Mouse (Mus musculus) spleen, postnatal 10 days (tissue): Measurements from ENCODE around the gene Naa30.
"Not testable (repeated sequence)": the region's sequence is repeated elsewhere in the genome, so short reads cannot be mapped to it uniquely, and the experiment has no call there.

ENCODE experiments used
- DNase-seq, 2 experiments: peaks; one replicate each; pipeline ENCODE4 v3.0.0; 2021 to 2022; ENCODE audit warnings: low spot score in 2 of 2

Gene Naa30

DNA sequence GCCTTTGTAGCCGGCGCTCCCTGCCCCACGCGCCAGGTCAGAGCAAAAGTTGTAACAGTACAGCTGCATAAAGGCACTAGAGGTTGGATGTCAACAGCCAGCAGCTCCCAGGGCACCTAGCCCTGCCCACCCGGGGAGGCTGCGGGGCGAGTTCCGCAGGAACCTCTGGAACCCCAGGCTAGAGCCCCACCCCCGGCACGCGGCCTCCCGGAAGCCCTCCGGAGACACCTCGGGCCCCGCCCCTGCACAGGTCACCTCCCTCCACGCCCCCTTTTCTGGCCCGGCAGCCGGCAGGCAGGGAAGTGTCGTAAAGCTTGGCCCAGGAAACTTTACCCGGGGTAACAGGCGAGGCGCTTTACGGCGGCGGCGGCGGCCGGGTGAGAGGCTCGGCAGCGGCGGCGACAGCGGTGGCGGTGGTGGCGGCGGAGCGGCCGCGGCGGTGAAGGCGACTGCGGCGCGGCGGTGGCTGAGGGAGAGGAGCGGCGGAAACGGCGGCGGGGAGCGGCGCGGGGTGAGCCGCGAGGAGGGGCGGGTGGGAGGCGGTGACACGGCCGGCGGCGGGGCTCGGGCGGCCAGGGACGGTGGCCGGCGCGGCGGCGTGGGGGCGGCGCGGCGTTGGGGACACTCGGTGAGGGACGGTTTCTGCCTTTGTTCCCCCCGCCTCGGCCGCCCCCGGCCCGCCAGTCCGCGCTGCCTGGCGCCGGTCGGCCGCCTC is at the start of gene Naa30:
Naa30 (plus strand) TSS at position 360 of the 715 bp plus-strand sequence.
- peak; percentile 93 to 98 for DNase-seq

DNA sequence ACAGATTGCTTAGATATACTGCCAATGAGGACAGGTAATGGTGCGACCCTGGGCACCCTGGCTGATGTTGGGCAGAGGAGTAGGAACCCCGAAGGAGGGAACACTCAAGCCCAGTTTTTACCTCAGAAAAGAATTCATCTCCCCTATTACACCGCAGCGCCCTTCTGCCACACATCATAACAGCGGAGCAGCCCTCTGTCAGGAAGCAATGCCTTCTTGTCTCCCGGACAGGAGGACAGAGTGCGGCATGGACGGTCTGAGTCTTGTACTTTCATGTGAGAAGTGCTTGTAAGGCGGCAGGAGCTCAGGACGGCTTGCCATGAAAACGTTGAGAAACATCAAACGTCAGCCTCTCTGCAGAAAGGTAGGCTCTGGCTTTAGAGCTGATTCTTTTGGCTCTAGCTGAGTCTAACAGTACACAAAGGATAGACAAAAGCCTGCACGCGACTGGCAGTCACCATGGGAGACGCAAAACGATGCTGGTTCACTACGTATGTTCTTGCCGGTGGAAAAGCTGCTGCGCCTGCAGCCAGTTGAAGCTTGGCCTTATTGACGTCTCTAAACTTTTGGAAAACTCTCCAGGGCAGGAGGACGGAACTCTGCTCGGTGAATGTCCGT is 44.8 kb upstream of the Naa30 start:
- DNase-seq: no peak

DNA sequence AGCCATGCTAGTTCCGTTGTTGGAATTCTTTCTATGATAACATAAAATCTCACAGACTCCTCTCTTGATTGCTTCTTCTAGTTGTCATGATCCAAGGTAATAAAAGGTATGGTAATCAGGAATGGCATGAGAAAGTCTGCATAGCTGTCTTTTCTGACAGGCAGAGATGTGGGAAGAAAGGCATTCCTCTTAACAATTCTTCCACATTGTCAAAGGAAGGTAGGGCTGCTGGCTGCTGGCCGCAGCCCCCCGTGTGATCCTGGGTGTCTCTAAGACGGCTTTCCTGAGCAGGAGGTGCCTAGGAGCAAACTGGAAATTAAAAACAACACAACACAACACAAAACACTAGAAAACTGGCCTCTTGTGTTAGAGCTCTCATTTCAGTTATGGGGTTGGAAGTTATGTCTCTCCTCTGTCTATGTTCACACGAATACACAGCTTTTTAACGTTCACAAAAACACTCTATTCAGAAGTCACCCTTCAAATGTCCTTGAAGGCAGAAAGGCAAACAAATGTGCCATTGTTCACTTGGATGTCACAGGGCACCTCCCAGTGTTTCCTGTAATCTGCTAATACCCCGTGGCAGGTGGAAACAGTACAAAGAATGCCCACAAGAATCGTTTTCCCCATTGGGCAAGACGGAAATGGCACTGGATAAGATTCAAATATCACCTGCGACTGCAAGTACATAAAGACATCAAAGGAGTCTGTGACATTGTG is 43.3 kb upstream of the Naa30 start:
- no peak for DNase-seq

DNA sequence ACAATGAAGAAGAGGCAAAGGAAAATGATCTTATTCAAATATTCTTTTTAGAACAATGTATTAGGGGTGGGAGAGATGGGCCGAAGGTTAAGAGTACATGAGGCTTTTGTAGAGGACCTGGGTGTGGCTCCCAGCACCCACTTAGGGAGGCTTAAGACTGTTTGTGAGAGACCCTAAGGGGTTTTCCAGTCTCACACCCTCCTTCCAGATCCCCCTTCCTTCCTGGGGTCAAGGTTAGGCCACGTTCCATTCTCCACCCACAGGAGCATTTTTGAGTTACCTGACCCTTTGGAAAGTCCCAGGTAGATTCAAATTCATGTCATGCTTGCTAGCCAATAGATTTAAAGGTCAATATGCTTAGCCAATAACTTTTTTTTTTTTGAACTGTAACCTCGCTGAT is 39.6 kb upstream of the Naa30 start:
- DNase-seq: no peak

- no peak for DNase-seq
Measured at GRCm38 (mm10) chr14:49138171-49138570, 33.9 kb upstream of the Naa30 start.

DNA sequence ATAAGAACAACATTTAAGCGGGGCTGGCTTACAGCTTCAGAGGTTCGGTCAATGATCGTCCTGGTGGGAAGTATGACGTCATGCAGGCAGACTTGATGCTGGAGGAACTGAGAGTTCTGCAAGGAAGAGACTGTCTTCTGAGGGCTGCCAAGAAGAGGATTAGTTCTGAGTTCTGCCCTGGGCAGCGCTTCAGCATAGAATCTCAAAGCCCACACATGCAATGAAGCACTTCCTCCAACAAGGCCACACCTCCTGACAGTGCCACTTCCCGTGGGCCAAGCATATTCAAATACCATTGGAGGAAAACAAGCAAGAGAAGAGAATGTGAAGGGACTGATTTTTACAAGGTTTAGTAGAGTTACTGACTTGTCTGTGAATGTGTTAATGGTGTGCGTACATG is 31.3 kb upstream of the Naa30 start:
- DNase-seq: no peak

GRCm38 (mm10) chr14:49153801-49154200 is 18.2 kb upstream of the Naa30 start:
- peak; percentile 68 to 84 for DNase-seq

GRCm38 (mm10) chr14:49155572-49155971 is 16.5 kb upstream of the Naa30 start:
- no peak for DNase-seq

DNA sequence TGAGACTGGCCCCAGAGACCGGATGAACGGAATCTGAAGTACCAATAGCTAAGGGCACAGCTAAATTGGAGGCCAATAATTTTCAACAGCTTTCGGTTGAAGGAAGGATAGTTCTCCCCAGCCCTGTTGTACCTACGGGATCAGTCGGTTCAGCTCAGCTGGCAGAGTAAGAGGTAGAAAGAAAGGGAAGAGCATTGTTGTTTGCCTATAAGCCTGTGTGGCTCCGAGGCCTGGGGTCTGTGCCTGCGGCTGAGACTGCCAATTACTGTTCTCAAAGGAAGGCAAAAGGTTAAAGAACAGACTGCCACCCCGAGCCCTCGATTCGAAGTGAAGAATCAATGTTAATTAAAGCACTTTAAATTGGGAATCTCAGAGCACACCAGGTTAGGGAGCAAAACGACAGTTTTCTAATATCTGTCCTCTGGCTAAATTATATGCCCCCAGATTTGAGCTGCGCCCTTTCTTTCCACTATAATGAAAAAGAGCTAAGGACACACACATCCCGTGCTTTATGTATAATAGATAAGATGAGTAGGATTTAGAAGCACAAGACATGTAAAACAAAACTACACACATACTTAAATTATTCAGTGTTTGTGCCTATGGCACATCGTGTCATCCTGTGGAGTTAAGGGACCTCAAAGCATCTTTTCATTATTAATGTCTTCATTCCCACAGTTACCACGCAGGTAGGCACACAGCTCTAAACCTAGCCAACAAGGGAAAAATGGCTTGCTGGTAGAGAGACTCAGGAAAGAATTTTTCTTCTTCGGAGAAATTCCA is 13.7 kb upstream of the Naa30 start:
- DNase-seq: no peak

GRCm38 (mm10) chr14:49171286-49171685 is 740 bp upstream of the Naa30 start:
- DNase-seq: peak; percentile 7 to 20

DNA sequence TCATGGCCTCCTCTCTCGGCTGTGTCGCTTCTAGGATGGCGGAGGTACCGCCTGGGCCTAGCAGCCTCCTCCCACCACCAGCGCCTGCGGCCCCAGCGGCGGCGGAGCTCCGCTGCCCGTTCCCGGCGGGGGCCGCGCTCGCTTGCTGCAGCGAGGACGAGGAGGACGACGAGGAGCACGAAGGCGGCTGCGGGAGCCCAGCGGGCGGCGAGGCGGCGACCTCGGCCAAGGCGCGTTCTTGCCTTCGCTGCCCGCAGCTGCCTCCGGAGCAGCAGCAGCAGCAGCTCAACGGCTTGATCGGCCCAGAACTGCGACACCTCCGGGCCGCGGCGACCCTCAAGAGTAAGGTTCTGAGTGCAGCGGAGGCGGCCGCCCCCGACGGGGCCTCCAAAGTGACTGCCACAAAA is 559 bp downstream of the Naa30 start:
- peak; percentile 71 to 74 for DNase-seq

DNA sequence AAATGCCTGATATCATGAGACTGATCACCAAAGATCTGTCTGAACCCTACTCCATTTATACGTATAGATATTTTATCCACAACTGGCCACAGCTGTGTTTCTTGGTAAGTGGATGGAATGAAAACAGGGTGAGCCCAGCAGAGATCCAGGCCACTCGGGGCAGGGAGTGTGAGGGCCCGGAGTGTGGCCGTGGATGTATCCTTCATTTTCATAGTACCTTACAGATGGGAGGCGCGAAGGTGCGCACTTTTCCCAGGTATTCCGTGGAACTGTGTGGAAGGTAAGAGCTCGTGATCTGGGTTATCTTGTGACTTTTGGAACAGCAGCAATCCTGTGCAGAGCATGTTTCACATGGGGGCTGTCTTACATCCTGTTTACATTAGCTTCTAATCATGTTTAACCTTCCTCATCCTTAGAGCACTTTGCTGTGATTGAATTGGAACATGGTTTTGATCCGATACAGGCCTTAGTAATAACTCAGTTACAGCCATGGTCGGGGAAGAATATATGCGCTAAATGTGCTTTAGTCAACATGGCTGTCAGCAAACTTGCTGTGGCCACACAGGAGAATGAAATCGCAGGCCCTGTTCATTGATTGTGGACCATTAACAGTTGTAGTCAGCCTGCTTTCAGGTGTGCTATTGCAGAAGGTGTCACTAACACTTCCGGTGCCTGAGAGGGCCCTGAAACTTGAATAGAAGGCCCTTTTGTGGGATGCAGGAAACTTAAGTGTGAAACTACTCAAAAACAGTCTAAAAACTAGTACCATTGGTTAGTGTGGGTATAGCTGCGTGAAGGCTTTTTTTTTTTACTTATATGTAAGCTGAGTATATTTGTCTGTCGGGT is 1.5 kb downstream of the Naa30 start:
- DNase-seq: peak in 1 of 2 experiments; percentile 20

DNA sequence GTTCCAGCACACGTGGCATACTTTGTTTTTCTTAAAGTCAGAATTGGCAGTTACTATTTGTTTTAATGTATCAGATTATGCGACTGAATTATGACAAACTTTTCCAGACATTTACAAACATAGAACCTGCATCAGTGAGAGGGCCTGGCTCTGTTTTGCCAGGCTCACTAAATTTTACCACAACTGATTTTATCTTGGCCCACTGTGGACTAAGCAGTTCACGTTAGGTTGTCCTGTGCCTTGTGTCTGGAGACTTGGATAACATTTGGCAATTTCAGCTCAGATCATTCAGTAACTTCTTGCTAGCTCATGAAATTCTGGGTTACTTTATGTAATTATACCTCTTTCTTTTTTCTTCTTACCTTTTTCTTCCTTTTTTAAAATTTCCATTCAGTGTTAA is 7.7 kb downstream of the Naa30 start:
- DNase-seq: no peak

GRCm38 (mm10) chr14:49186270-49186669 is 14.2 kb downstream of the Naa30 start:
- DNase-seq: no peak

GRCm38 (mm10) chr14:49197031-49197527 is 25.1 kb downstream of the Naa30 start:
- no peak for DNase-seq

- no peak for DNase-seq
Measured at GRCm38 (mm10) chr14:49201073-49201778, 29.2 kb downstream of the Naa30 start.

GRCm38 (mm10) chr14:49210215-49210614 is 38.2 kb downstream of the Naa30 start:
- DNase-seq: not testable (repeated sequence)

DNA sequence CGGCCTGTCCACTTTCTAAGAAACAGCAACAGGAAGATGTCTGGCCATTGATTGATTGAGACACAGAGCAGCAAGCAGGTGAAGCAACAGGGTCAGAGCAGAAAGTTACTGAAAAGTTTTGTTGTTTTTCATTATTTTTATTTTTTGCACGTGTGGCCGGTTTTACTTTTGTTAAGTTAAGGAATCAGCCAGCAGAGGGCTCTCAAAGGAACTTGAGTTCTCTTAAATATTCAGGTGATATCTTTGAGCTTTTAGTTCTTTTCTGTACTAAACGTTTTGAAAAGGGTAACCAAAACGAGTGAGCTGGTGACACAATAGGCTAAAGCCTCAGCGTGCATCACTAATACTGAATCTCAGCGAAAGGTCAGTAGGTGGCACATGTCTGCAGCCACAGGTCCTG is 46.7 kb downstream of the Naa30 start:
- no peak for DNase-seq

DNA sequence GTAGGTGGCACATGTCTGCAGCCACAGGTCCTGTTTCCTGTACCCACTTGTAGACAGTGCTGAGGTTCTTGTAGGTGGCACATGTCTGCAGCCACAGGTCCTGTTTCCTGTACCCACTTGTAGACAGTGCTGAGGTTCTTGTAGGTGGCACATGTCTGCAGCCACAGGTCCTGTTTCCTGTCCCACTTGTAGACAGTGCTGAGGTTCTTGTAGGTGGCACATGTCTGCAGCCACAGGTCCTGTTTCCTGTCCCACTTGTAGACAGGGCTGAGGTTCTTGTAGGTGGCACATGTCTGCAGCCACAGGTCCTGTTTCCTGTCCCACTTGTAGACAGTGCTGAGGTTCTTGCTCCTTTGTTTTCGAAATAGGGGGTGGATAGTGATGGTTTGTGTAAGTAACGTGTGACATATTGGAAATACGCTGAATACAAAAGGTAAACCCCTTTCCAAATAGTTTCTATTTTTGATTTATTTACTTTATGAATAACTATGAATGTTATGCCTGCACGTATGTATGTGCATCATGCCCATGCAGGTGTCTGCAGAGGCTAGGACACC is 47.5 kb downstream of the Naa30 start:
- DNase-seq: not testable (repeated sequence)

- DNase-seq: no peak
Measured at GRCm38 (mm10) chr14:49221771-49222170, 49.7 kb downstream of the Naa30 start.
